Mouse (Mus musculus) cerebellum, adult 8-10 months (tissue): ENCODE data around the gene Magi3.
A peak's percentile ranks its signal among the peaks of the same experiment; 100 is the strongest.

Source experiments
- DNase-seq: peaks from one replicate; pipeline ENCODE4 v3.0.0; 2022

The Magi3 gene

DNA sequence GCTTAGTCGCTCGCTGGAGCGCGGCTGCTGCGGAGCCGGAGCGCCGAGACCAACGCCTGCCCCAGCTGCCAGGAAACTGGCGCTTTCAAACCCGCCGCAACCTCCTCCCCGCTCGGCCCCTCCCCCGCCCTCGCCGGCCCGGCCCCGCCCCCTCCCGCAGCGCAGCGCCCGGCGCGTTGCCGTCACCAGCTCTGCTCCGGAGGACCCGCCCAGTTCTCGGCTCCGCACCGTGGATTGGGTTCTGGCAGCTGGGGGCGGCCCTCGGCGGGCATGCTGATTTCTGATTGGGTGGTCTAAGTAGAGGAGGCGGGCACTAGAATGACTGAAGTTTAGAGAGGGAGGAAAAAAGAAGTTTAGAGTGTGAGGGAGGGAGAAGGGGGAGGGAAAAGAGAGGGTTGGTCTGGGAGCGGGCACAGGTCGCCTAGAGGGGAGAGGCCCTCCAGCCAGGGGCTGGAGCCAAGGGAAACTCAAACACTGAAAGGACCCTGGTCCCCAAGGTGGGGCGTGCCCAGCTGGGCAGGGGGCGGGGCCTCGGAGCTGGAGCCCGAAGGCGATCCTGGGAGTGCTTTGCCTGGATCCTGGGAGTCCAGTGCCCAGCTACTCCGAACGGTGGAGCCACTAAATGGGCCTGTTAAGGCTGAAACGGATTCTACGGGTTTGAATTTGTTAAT is at the start of gene Magi3:
Gene Magi3, minus strand, starts transcription at position 80 of the 671 bp plus-strand sequence.
- DNase-seq = peak; percentile 97

DNA sequence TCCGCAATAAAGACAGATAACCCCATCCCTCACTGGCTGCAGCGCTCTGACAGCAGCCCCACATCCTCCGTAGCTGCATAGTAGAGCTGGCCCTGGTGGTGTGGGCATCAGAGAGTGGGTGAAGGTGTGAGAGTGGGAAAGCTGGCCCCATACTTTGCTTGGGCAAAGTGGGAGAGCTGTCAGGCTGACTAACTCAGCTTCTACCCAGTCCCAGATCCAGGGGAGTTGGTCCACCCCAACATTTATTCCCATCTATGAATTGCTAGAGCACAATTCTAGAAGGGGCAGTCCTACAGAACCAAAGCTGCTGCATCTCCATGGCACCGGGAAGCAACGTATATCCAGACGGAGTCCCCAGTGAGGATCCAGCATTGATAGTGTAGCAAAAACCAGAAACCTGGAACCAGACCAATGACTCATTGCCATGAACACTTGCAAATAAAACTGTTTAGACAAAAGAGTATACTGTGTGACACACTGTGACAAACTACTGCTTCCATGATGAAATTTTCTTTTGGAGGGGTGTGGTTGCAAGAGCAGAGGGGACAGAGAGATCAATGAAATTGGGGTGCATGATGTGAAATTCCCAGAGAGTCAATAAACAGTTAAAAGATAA is 44.5 kb upstream of the Magi3 start:
- no peak for DNase-seq

DNA sequence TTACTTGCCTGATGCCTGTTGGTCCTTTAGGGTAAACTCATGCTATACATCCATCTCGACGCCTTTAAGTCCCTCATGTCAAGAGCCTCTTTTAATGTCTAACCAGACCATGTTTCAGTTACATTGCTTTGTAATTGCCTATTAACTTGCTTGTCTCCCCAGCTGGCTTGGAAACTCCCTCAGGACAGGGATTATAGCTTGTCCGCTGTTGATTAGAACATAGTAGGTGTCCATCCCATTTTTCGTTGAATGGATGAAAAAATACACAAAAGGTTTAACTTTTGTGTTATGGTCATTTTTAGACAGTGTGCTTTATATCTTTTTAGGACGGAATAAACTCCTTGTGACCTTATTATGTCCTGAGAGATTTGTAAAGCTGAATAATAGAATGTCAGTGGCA is 40.0 kb upstream of the Magi3 start:
- DNase-seq = no peak

DNA sequence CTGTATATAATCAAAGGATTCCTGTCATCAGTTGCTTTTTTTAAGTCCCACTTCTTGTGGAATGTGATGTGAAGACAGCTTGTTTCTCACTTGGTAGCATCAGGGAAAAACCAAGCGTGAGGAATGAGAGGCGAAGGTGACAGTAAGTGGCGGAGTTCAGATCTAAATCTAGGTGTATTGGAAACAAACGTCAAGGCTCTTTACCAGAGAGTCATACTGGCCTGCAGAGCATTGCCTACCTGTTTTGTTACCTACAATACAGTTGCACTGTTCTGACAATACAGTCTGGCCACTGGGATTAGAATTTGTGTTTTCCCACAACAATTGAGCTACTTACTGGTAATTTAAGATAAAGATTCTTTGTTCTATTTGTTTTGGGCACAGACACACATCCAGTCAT is 39.0 kb upstream of the Magi3 start:
- DNase-seq = no peak

DNA sequence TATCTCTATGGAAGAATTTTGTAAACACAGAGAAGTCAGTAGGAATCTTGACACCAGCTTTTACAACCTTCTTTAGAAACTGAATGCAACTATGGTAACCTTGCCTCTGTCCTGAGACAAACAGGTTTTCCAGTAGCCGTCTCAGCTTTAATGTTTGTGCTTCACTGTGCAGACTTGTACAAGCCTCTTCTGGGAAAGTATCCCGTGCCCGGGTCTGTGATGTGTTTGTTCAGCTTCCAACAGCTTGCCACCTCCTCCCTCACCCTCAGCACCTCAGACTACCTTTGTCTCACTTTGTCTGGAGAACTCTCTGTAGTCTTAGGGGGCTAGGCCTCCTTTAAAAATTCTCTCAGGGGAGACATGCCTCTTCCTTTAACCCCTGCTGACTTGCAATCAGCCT is 36.9 kb upstream of the Magi3 start:
- no peak for DNase-seq

DNA sequence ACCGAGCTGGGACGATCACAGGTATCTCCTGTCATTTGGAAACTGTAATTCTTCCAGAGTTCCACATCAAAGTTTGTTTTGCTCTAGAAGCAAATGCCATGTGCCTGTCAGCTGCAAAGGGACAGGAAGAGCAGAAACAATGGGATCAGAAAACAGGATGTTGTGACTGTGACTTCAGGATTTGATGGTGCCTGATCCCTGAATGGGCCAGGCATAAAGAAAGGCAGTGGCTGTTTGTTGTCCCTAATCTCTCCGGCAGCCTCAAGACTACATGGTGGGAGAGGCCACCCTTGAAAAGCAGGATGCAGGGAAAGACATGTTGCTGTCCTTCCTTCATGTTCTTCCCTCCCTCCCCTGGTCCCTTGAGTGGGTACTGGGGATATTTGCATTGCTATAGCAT is 33.6 kb upstream of the Magi3 start:
- no peak for DNase-seq

DNA sequence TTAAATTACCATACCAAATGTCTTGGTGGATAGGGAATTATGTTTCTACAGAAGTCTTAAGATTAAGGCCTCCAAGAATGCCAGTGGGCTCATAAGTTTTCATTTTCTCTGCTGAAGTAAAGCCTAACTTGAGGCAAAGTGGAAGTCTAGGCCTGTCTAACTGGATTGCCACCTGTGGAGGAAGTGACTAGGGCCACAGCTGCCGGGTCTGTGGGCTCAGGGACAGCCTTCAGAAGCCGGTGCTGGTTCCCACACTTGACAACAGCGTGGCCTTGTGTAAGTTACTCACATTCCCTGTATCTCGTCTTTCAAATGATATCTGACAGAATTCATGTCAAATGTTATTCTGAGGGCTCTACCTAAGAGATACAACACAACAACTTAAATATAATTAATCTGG is 27.7 kb upstream of the Magi3 start:
- DNase-seq = no peak

DNA sequence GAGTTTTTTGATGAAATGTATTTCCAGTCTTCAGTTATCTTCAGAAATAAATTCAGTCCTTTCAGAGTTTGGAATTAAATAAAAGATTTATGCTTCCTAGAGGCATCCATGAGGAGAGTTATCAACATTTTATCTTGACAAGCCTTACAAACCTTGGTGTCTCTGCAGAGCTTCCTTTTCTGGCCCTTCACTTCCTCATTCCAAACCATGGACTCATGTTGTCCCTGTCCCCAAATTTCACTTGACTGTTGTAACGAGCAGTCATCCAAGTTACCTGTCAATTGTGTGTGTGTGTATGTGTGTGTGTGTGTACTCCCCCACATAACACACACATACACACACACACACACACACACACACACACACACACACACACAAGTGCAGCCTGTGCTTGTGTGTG is 26.9 kb upstream of the Magi3 start:
- DNase-seq = no peak

DNA sequence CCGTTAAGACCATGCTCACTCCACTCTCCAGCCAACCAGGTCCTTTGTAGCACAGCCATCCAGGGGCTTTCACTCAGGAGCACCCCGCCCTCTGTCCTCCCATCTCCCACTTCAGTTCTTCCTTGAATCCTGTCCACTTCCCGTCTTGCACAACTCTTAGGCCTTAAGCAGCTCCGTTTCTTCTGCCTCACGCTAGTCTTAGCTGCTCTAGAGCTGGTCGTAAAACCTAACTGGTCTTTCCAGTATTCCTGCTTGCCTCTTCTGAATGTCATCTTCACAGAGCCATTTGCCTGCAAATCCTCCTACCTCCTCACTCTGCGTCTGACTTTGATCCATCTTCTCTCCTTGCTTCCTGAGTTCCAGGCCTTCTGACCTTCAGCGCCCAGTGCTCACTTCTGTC is 24.2 kb upstream of the Magi3 start:
- no peak for DNase-seq

DNA sequence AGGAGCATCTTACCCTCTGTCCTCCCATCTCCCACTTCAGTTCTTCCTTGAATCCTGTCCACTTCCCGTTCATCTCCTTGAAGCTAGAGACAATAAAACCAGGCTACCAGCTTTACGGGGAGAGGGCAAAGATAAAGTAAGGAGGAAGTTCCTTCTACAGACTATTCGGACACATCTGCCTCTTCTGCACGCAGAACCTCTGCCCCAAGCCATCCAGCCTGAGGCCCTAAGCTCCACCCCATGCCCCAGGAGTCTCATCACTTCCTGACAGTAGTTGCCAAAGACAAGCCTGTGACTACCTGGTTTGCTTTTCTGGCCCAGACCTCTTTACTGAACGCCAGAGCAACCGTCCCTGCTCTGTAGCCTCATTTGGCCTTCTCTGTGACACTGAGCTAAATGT is 23.8 kb upstream of the Magi3 start:
- DNase-seq = no peak

DNA sequence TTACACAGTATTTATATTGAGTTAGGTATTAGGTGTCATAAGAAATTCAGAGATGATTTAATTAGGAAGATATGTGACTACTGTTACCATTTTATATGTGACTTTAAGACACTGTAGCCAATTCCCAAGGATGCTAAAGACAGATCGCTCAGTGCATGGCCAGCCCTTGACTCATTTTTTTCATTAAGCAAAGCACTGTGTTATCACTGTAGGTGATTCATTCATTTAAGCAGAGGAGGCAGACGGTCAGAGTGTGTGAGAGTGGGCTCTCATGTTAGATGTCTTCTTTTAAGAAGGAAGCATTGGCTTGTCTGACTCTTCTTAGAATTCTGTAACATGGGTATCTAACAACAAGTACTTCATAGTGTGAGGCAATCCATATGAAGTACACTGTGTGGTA is 19.6 kb upstream of the Magi3 start:
- DNase-seq = no peak

DNA sequence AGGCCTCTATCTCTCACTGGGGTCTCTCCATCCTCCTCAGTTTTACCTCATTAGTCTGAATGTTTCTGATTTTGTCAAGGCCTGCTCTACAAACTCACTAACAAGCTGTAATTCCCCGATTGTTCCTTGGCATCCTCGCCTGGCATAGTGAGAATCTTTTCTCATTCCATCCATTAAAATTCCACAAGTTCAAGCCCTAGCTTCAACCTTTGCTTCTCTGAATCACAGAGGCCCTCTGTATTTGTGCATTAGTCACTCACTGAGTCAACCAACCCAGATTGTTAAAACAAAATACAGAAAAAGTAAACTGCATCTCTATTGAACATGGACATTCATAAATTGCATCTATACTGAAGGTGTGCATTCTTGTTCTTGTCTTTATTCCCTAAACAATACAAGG is 19.2 kb upstream of the Magi3 start:
- DNase-seq = no peak

DNA sequence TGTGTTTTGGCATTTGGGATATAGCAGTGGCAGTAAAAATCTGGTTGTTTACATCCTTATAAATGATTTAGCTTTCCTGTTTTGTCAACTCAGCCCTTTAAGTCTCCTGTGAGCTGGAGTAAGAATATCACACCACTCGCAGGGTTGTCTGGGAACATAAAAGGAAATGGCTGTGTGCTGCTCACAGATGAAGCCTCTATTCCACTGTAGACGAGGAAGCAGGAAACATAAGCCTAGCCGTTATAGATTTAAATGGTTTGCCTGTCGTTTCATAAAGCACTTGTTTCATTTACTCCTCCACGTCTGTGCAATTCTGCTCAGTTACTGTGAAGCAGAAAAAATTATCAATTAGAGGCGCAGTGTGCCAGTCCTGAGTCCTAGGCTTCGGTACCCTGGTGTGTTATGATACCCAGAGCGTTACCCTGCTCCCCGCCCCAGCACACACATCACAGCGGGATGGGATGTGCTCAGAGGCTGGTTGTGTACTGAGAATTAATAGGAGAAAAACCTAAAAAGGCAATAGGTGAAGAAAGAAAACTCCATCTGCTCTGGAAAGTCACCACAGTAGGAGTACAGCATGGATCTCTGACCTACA is 17.8 kb upstream of the Magi3 start:
- DNase-seq = no peak

DNA sequence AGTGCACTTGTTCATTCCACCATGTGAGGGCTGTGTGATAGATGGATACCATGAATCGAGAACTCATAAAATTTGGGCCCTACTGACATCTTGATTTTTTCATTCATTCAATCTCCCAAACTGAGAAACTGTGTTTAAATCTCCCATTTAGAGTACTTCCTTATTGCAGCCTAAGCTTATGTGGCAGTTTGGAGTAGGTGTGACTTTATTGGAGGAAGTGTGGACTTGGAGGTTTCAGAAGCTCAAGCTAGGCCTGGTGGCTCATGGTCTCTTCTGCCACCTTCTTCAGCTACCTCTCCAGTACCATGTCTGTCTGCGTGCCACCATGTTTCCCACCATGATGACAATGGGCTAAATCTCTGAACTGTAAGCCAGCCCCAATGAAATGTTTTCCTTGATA is 15.9 kb upstream of the Magi3 start:
- DNase-seq = no peak

DNA sequence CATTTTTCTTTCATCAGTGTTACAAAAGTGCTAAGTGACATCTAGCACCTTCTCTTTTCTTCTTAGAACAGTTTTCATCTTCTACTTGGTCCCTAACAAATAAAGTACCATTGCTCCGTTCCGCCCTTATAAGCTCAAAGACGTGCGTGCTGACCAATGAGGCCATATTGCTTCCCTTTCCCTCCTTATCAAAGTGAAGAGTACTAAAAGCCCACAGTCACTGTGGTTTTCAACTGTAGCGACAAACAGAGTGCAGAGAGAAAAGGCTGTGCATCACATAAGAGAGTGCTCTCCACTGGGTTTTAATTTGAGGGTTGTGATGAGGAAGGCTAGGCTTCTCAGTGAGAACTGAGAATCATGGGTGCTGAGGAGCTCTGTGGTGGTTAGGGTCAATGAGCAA is 14.9 kb upstream of the Magi3 start:
- no peak for DNase-seq

DNA sequence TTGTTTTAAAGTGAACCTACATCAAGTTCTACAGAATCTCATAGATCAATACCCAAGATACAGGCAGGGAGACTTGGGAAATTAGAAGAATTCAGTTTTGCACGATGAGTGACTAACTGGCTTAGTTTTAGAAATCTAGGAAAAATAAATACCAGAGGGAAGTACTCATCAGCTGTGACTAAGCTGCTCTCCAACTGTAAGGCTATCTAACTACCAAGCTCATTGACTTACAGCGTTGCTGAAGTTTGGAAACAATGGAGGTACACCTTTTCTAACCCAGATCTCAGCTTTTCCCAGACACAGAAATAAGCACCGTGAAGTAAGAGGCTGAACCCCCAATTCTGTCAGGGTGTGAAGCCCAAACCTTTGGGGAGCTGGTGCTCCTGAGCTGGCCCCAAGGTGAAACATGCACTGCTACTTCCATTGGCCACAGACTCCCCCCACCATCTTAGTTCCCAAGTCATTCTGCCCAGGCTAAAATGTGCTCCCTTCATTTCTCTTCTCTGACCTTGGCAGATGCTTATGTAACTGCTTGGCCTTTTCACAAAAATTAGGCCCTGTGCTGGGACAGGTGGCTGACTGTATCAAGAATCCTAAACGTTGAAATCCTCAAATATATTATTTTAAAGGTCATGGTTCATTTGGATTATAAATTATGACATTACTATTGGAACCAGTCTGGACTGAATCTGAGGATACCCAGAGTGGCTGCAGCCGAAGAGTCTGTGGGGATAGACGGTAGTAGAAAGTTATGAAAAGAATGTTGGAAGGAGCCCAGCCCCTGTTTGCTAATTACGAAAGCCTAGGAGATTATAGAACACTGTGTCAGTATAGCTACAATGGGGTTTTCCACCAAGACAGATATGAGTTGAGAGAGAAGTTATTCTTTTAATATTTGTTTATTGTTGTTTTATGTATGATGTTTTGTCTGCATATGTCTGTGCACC is 13.5 kb upstream of the Magi3 start:
- DNase-seq = no peak

DNA sequence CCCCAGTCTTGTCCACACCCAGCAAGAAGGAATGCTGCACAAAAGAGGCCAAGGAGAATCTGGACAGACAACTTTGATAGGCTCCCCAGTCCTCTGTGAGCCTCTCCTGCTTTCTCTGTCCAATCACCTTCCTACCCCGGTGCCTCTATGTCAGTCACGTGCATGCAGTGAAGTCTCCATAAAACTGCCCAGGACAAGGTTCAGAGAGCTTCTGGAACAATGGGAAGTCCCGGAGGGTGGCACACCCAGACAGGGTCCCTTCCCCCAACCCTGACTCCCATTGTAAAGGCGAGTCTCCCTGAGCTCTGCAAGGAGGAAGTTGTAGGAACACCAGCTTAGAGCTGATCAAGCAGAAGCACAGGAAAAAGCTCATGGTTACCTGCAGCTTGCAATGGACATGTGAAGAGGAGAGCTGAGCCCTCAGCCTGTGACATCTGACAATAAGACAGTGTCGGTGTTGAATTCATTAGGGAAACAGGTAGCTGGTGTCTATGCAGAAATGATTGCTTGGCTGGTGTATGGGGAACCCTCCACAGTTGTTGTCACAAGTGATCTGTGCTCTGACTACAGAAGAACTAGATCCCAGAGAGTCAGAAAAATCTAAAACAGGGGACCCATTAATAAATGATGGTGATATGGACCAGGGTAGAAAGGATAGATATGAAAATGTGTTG is 7.4 kb upstream of the Magi3 start:
- DNase-seq = no peak

DNA sequence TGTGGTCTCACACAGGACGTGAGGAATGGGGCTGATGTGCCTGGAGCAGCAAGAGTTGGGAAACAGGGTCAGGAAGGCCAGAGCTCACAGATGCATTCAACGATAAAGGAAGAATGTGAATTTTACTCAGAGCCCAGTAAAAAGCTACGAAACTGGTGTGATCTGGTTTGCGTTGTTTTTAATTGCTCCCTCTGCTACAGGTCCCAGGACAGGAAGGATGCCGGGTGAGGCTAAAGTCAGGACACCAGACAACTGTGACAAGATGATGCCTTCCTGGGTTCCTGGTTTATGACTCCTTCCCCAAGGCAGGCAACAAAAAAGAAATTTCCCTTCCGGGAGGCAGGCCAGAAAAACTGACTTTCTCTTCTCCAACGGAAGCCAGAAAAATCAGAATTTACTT is 6.6 kb upstream of the Magi3 start:
- no peak for DNase-seq

DNA sequence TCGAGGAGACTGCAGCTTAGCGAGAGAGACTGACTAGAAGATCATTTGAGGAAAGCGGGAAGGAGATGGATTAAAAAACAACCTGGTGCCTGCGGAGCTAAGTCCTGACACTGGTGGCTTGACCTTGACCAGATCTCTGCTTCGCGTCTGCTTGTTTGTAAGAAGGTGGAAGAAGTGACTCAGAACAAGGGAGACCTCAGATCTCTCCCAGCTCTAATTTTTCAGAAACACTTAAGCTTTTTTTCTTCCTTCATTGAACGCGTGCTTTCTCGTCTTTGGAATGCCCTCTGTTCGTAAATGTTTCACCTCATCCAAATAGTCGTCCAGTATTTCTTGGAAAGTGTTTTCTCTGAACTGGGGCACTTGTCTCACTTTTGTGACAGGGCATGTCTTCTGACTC is 982 bp upstream of the Magi3 start:
- no peak for DNase-seq

DNA sequence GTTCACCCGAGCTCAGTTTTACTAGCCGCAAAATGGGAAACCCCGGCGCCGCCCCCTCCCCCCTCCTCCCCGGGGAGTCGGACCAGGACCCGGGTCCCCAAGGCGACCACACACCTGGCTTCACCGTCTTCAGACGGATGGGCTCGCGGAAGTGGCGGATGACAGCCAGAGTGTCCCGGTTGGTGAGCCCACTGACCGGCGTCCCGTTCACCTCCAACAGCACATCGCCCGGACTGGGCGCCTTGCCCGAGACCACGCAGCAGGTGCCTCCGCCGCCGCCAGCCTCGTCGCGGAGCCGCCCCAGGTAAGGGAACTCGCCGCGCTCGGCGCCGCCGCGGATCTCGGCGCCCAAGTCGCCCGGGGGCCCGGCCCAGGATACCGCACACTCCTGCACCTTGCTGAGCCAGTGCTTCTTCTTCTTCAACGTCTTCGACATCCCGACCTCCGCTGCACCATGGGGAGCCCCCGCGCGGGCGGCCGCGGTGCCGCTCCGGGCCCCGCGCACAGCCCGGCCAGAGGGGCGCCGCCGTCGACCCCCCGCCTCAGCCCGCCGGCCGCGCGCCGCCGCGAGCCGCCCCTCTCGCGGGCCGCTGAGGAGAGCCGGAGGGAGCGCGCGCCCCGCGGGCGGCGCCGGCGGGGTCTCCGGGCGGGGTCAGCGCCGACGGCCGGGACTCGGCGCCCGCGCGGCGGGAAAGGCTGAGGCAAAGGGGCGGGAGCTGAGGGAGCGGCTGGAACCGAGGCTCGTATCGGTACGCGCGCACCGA is 461 bp downstream of the Magi3 start:
- DNase-seq = peak; percentile 57

DNA sequence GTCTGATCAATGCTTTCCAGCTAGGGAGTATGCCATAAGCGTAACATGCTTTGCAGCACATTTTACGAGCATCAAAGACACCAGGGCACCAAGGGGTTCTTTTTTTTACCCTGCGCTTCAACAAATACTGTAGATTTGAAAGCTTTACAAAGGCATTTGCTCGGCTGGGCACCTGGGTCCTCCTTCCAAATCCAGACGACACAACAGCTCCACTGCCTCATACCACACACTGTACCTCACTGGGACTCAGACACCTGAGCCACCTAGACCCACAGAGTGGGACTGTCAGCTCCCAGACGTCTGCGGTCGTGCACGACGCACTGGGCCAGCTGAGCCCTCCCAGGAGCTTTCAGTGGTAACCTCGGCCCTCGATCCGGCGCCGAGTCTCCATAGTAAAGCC is 1.2 kb downstream of the Magi3 start:
- peak; percentile 17 for DNase-seq

DNA sequence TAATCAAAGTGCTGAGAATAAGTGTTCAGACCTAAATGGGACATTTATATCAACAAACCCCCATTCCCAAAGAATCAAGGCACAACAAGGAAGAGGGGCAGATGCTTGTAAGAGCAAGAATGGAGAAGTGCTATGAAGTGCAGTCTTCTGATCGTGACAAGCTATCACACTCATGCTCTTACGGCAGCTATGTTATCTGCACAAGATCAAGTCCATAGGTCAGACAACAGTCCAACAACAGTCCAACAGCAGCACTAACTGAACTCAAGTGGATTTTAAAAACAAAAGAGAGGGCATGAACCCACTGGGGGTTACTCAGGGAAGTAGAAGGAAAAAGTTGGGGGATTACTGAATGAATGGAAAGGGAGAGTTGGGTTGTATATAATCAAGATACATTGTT is 30.4 kb downstream of the Magi3 start:
- DNase-seq = no peak
